Mouse (Mus musculus): Measurements from ENCODE around the gene Astn1. TPM values are rescaled to one million over a fixed set of nuclear protein-coding genes. Genes with fewer than 3 reads are reported as not detected.

Astn1 gene
- polyA plus RNA-seq, 1 experiment from 2014 or later: 59.6 TPM

GRCm38 (mm10) chr1:158732868-158733496 is 370.9 kb downstream of the Astn1 start:
- Histone ChIP-seq H3K4me3 (replicated peaks; ENCODE audit: low read depth, low read length) (no peak overlapping the region), H3K27ac (replicated peaks; ENCODE audit: low read depth, low read length) (no peak overlapping the region), H3K4me2 (ENCODE audit: low read length) (no peak overlapping the region), H3K9ac (replicated peaks; ENCODE audit: low read length) (no peak overlapping the region), H3K4me1 (ENCODE audit: control insufficient read depth, insufficient read depth, low read length) (no peaks in the 10 kb centered on the region), H3K9me3 (ENCODE audit: control insufficient read depth, low read length) (no peaks in the 10 kb centered on the region), H3K36me3 (ENCODE audit: control insufficient read depth, insufficient read depth, low read length) (no peaks in the 10 kb centered on the region), H3K27me3 (ENCODE audit: control insufficient read depth, insufficient read depth, low read length) (no peaks in the 10 kb centered on the region)
- 73% methylated on average over 4 of the region's 4 CpGs for WGBS
- no peak for DNase-seq
- no peak for ATAC-seq (ENCODE audit: low FRiP score, low TSS enrichment)

- Histone ChIP-seq H3K36me3 (ENCODE audit: control insufficient read depth, insufficient read depth, low read length) (no peaks in the 10 kb centered on the region), H3K4me3 (replicated peaks; ENCODE audit: low read depth, low read length) (no peak overlapping the region), H3K4me2 (ENCODE audit: low read length) (no peak overlapping the region), H3K27me3 (ENCODE audit: control insufficient read depth, insufficient read depth, low read length) (no peaks in the 10 kb centered on the region), H3K4me1 (ENCODE audit: control insufficient read depth, insufficient read depth, low read length) (peaks cover 7% of the 10 kb centered on the region; the same call in 1 of the 2 replicates), H3K9ac (replicated peaks; ENCODE audit: low read length) (no peak overlapping the region), H3K9me3 (ENCODE audit: control insufficient read depth, low read length) (no peaks in the 10 kb centered on the region), H3K27ac (replicated peaks; ENCODE audit: low read depth, low read length) (no peak overlapping the region)
- 17% methylated on average over 5 of the region's 5 CpGs for WGBS
- ATAC-seq (ENCODE audit: low FRiP score, low TSS enrichment) (no peak), DNase-seq (peak; percentile 37)
Observed at GRCm38 (mm10) chr1:158739132-158739919, 377.3 kb downstream of the Astn1 start.

- H3K9ac ChIP-seq (replicated peaks; ENCODE audit: low read length): no peak overlapping the region
- H3K4me2 ChIP-seq (ENCODE audit: low read length): no peak overlapping the region
- H3K9me3 ChIP-seq (ENCODE audit: control insufficient read depth, low read length): no peaks in the 10 kb centered on the region
- H3K27ac ChIP-seq (replicated peaks; ENCODE audit: low read depth, low read length): no peak overlapping the region
- H3K4me1 ChIP-seq (ENCODE audit: control insufficient read depth, insufficient read depth, low read length): peaks cover 7% of the 10 kb centered on the region; the same call in 1 of the 2 replicates
- no peaks in the 10 kb centered on the region for H3K27me3 ChIP-seq (ENCODE audit: control insufficient read depth, insufficient read depth, low read length)
- H3K36me3 ChIP-seq (ENCODE audit: control insufficient read depth, insufficient read depth, low read length): no peaks in the 10 kb centered on the region
- DNase-seq (no peak), ATAC-seq (ENCODE audit: low FRiP score, low TSS enrichment) (no peak)
- H3K4me3 ChIP-seq (replicated peaks; ENCODE audit: low read depth, low read length): no peak overlapping the region
- 71% methylated on average over 6 of the region's 6 CpGs for WGBS
Observed at GRCm38 (mm10) chr1:158740161-158740766, 378.2 kb downstream of the Astn1 start.

DNA sequence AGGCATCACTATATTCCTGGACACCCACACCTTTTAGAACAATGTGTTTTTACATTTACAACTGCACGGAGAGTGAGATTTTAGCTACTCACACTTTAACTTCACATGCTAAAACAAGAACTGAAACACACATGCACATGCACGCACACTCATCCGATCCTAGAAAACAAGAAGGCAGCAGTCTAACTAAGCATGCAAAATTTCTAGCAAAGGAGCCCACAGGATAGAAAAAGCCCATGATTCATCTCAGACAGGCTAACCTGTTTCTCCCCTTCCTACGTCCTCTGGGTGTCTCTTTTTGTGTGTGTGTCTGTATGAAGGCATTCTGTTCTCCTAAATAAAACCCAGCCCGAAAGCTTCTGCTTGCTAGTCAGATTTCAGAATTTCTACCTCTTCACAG is 378.9 kb downstream of the Astn1 start:
- no peaks in the 10 kb centered on the region for H3K36me3 ChIP-seq (ENCODE audit: control insufficient read depth, insufficient read depth, low read length)
- H3K27me3 ChIP-seq (ENCODE audit: control insufficient read depth, insufficient read depth, low read length): no peaks in the 10 kb centered on the region
- H3K27ac ChIP-seq (replicated peaks; ENCODE audit: low read depth, low read length): no peak overlapping the region
- ATAC-seq (ENCODE audit: low FRiP score, low TSS enrichment) (no peak), DNase-seq (no peak)
- 92% methylated on average over 5 of the region's 5 CpGs for WGBS
- H3K9ac ChIP-seq (replicated peaks; ENCODE audit: low read length): no peak overlapping the region
- no peak overlapping the region for H3K4me3 ChIP-seq (replicated peaks; ENCODE audit: low read depth, low read length)
- peaks cover 7% of the 10 kb centered on the region; the same call in 1 of the 2 replicates for H3K4me1 ChIP-seq (ENCODE audit: control insufficient read depth, insufficient read depth, low read length)
- no peaks in the 10 kb centered on the region for H3K9me3 ChIP-seq (ENCODE audit: control insufficient read depth, low read length)
- no peak overlapping the region for H3K4me2 ChIP-seq (ENCODE audit: low read length)

MicroRNA genes within 50 kb of the gene (microRNA counts, 519-probe panel; counts per million panel counts)
- microRNA mmu-miR-488: 3,338 counts per million, percentile 15 among the panel's probes with 10 or more counts

Small RNA genes within 50 kb of the gene (microRNA-seq; reads per million reads assigned to microRNA genes)
- 248 reads per million, percentile 65 among the genes with 10 or more reads in this experiment for gene Mir488

Other genes with a start within 250 kb of the Astn1 start
- gene Brinp2, start 5.9 kb upstream of the Astn1 start, polyA plus RNA-seq (2014; fragmentation: Nextera tagmentation; extraction: Ambion mirVana): 27.1 and 27.6 TPM in 2 replicates